Mouse (Mus musculus) embryonic facial prominence, embryonic 12.5 days (tissue): ENCODE results near the gene Rxfp1. TPM values are rescaled to one million over a fixed set of nuclear protein-coding genes. Genes with fewer than 3 reads are reported as not detected.
A peak's percentile ranks its signal among the peaks of the same experiment; 100 is the strongest.

ENCODE experiments used
- ATAC-seq: fragments of 200-750 bp; cut with Nextera tagmentation; 2 replicates; pipeline ENCODE4 v1.8.0; 2017; ENCODE audit not compliant: insufficient number of reproducible peaks, insufficient read depth, low FRiP score, low TSS enrichment
- H3K27ac ChIP-seq: fragments of 300-500 bp; sonication (generic); 2 replicates; pipeline ENCODE4 v1.5.1; 2016; ENCODE audit warnings: mild to moderate bottlenecking
- H3K27me3 ChIP-seq: fragments of 300-500 bp; sonication (generic); 2 replicates; pipeline ENCODE4 v1.6.1; 2016; ENCODE audit warnings: mild to moderate bottlenecking, moderate library complexity
- H3K36me3 ChIP-seq: fragments of 300-500 bp; sonication (generic); 2 replicates; pipeline ENCODE4 v1.6.1; 2016; ENCODE audit warnings: mild to moderate bottlenecking
- H3K4me1 ChIP-seq: fragments of 300-500 bp; sonication (generic); 2 replicates; pipeline ENCODE4 v1.6.1; 2016
- H3K4me2 ChIP-seq: fragments of 300-500 bp; sonication (generic); replicated peaks from 2 replicates; pipeline ENCODE4 v1.6.1; 2016; ENCODE audit warnings: mild to moderate bottlenecking, moderate library complexity
- H3K4me3 ChIP-seq: fragments of 300-500 bp; sonication (generic); 2 replicates; pipeline ENCODE4 v1.5.1; 2016; ENCODE audit warnings: mild to moderate bottlenecking
- H3K9ac ChIP-seq: fragments of 300-500 bp; sonication (generic); 2 replicates; pipeline ENCODE4 v1.6.1; 2016; ENCODE audit warnings: mild to moderate bottlenecking, moderate library complexity
- H3K9me3 ChIP-seq: fragments of 300-500 bp; sonication (generic); 2 replicates; pipeline ENCODE4 v1.6.1; 2016; ENCODE audit warnings: mild to moderate bottlenecking, moderate library complexity
- WGBS: fragments of 180-500 bp; shearing (Covaris S2); methylation state at CpG from one replicate; pipeline ENCODE4 v1.1.7; 2016; 5-methylcytosine and 5-hydroxymethylcytosine counted together
- polyA plus RNA-seq: library from polyadenylated mRNA; unstranded; fragments of >200 nt; fragmentation: Nextera tagmentation; extraction: Ambion mirVana; gene quantifications from 2 replicates; pipeline ENCODE4 v1.2.1, GENCODE M21; 2016

Gene Rxfp1
- polyA plus RNA-seq, 1 experiment from 2014 or later = 0.67 TPM

DNA sequence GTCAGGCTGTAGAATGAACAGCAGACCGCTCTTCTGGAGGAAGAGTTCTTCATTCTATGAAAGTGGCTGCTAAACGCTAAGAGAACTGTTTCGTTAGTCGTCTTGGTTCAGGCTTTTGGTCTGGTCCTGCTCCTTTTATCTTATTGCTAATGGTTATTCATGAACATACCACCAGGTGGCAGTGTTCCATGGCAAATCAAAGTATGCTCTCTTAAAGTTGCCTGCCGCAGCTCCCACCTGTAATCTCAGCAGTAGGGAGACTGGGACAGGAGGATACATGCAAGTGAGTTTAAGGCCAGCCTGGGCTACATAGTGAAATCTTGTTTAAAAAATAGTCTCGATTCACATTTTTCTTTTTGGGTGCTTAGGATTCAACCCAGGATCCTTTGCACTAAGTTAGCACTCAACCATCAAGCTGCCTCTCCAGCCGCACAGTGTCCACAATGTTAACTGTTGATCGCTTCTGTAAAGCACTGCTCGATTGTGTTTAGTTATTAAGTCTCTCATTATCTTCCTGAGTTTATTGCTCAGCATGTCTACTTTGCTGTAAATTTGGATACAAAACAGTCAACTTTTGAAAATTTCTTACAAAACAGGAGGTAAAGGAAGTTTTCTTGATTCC lies 72.8 kb downstream of the Rxfp1 start:
- ATAC-seq = no peak
- 39% methylated on average over 9 of the region's 9 CpGs for WGBS
- Histone ChIP-seq H3K4me2 (no peak overlapping the region), H3K36me3 (no peaks in the 10 kb centered on the region), H3K9ac (no peak overlapping the region), H3K4me3 (no peak overlapping the region), H3K27ac (no peak overlapping the region), H3K4me1 (no peaks in the 10 kb centered on the region), H3K9me3 (no peaks in the 10 kb centered on the region), H3K27me3 (no peaks in the 10 kb centered on the region)

DNA sequence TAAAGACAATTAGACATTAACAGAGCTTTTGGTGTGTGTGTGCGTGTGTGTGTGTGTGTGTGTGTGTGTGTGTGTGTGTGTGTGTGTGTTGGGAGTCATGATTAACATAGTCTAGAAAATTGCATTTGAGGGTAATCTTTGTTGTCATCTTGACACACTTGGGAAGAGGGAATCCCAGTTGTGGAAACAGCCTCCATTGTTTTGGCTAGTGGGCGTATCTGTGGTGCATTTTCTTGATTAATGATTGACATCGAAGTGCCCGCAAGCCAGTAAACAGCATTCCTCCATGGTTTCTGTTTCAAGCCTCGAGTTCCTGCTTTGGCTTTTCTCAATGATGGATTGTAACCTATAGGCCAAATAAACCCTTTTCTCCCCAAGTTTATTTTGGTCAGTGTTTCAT lies 81.0 kb downstream of the Rxfp1 start:
- no peaks in the 10 kb centered on the region for H3K9me3 ChIP-seq
- 73% methylated on average over 5 of the region's 5 CpGs for WGBS
- no peak overlapping the region for H3K9ac ChIP-seq
- no peaks in the 10 kb centered on the region for H3K27me3 ChIP-seq
- no peak overlapping the region for H3K27ac ChIP-seq
- H3K4me1 ChIP-seq = no peaks in the 10 kb centered on the region
- H3K4me2 ChIP-seq = no peak overlapping the region
- no peak for ATAC-seq
- H3K36me3 ChIP-seq = no peaks in the 10 kb centered on the region
- H3K4me3 ChIP-seq = no peak overlapping the region

DNA sequence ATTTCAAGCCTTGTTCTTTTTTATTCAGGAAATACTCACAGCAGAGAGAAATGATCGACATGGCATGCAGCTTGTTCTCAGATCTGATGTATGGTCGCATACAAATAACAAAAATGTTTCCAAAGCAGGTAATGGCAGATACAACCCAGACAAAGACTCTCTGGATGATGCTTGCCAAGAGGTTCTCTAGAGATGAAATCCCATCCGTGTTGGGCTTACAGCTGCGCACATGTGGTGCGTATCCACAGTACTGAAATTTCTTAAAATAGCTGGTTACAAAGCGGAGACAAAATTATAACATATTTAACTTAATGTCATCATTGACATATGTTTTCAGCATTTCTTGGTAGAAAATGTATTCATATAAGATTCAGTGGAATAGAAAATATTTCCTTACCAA lies 85.6 kb downstream of the Rxfp1 start:
- no peaks in the 10 kb centered on the region for H3K27me3 ChIP-seq
- no peak for ATAC-seq
- H3K4me3 ChIP-seq = no peak overlapping the region
- H3K4me2 ChIP-seq = no peak overlapping the region
- no peaks in the 10 kb centered on the region for H3K9me3 ChIP-seq
- WGBS = 85% methylated on average over 6 of the region's 6 CpGs
- no peaks in the 10 kb centered on the region for H3K4me1 ChIP-seq
- no peak overlapping the region for H3K9ac ChIP-seq
- H3K27ac ChIP-seq = no peak overlapping the region
- H3K36me3 ChIP-seq = no peaks in the 10 kb centered on the region

DNA sequence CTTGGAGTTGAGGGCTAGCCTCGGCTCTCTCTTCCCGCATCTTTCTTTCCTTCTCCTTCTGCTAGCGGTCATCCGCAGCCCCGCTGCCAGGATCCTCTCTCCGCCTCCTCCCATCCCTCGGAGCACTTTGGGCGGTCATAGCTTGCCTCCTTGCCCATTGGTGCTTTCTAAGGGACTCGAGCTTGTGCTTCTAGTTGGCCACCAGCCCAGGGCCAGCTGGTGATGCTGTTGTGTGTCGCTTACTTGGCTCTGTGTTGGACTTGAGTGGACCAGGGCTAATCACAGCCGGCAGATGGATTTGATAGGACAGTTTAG lies 108.3 kb downstream of the Rxfp1 start, which contains the start of gene Etfdh:
Gene Etfdh (minus strand): TSS at position 85 of the 315 bp plus-strand sequence.
- H3K27ac ChIP-seq = peak within 1 kb of the TSS; percentile 76
- peak within 1 kb of the TSS; percentile 87 for H3K4me2 ChIP-seq
- peak; percentile 38 for ATAC-seq
- H3K4me3 ChIP-seq = peak within 1 kb of the TSS; percentile 73
- 2% methylated on average over 11 of the region's 11 CpGs for WGBS
- no peaks in the 10 kb centered on the region for H3K27me3 ChIP-seq
- H3K36me3 ChIP-seq = peaks cover 25% of the 10 kb centered on the region
- H3K9me3 ChIP-seq = no peaks in the 10 kb centered on the region
- H3K9ac ChIP-seq = peak within 1 kb of the TSS; percentile 78
- no peaks in the 10 kb centered on the region for H3K4me1 ChIP-seq

DNA sequence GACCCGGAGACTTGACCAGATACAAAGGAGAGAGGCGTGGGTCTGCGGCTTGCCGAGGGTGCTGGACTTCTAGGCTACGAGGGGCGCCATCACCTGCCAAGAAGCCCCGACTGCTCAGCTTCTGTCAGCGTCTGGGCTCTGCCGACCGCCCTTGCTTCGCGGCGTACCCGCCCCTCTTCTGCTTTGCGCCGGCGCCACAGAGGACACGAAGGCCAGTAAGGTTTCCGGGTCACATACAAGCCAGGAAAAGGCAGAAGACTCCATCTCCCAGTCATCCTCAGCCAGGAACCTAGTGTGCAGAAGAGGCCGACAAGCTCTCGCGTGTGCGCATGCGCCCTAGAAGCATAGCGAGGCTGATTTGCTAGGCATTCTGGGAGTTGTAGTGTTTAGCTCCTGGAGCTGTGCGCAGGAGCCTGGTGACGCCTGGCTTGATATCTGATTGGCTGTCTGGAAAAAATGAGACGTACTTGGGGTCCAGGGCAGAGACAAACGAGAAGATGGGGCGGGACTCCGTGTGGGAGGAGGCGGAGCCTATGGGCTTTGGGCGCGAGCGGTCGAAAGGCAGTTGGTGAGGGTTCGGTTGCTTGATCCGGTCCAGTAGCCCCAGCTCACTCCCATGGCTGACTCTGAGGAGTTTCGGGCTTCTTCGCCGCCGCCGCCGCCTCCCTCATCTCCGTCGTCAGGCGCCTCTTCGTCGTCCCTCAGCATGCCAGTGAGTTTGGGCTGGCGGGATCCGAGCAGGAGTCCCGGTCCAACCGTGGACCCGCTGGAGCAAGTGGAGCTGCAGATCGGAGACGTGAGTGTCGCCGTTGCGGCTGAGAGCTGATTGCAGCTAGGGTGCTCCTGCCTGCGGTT lies 108.9 kb downstream of the Rxfp1 start, which contains the start of gene 4930579G24Rik:
Gene 4930579G24Rik (plus strand): TSS at position 519 of the 855 bp plus-strand sequence.
- H3K27me3 ChIP-seq = no peaks in the 10 kb centered on the region
- peak within 1 kb of the TSS; percentile 87 for H3K4me2 ChIP-seq
- H3K36me3 ChIP-seq = peaks cover 23% of the 10 kb centered on the region
- H3K9me3 ChIP-seq = no peaks in the 10 kb centered on the region
- H3K4me1 ChIP-seq = no peaks in the 10 kb centered on the region
- ATAC-seq = peak; percentile 99
- WGBS = under 1% methylated on average over 60 of the region's 60 CpGs
- peak within 1 kb of the TSS; percentile 78 for H3K9ac ChIP-seq
- H3K4me3 ChIP-seq = peak within 1 kb of the TSS; percentile 73
- peak within 1 kb of the TSS; percentile 76 for H3K27ac ChIP-seq

DNA sequence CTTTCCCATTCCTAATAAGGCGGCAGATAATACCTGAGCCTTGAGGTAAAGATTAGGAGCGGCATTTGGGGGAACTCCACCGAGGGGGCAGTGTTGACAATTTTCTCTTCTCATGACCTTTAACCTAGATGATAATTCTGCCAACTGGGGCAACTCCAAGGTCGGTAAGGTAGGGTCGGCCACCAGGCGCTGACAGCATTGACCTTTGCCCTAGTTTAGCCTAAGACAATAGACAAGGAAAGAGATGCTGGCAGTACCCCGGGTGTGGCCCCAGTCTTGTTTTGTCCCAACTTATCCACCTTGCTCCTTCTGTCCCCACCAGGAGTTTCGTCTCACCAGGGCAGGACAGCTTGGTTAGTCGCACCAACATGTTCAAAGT lies 109.5 kb downstream of the Rxfp1 start:
- Histone ChIP-seq H3K4me1 (no peaks in the 10 kb centered on the region), H3K9me3 (no peaks in the 10 kb centered on the region), H3K4me3 (peak overlapping the region; percentile 73), H3K9ac (peak overlapping the region; percentile 60), H3K27ac (peak overlapping the region; percentile 61; the same call in 1 of the 2 replicates), H3K4me2 (peak overlapping the region; percentile 87), H3K36me3 (peaks cover 17% of the 10 kb centered on the region), H3K27me3 (no peaks in the 10 kb centered on the region)
- 1% methylated on average over 9 of the region's 9 CpGs for WGBS
- no peak for ATAC-seq

DNA sequence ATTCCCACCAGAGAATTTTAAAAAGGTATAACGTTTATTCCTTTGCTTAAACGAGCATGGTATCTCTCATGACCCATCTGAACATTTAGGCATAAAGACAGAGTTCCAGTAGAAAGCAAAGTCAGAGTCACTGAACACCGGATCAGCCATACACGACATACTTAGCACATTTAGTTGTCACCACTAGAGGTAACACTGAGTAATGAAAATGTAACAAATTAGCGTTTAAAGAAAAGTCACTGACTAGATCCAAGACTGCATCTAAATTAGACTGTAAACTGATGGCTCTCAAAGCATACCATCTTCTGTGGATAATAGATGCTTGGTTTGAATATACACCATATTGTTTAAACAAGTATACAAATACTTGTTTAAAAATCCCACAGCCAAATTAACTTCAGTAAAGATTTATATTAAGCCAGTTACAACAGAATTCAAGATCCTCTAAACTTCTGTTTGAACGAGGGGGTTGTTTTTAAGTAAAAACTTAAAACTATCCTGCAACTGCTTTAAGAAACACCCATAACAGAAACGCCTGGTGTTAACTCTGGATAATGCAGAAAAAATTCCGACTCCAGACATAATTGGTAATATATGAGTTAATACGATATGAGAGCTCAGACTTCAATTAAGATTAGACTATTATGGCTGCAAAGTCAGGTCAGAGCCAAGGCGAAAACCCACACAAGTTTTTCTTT lies 110.0 kb downstream of the Rxfp1 start:
- Histone ChIP-seq H3K4me1 (no peaks in the 10 kb centered on the region), H3K27me3 (no peaks in the 10 kb centered on the region), H3K27ac (no peak overlapping the region), H3K4me2 (peak overlapping the region; percentile 87), H3K4me3 (peak overlapping the region; percentile 73), H3K36me3 (peaks cover 15% of the 10 kb centered on the region), H3K9ac (peak overlapping the region; percentile 60; the same call in 1 of the 2 replicates), H3K9me3 (no peaks in the 10 kb centered on the region)
- WGBS = 36% methylated on average over 10 of the region's 10 CpGs
- ATAC-seq = no peak

DNA sequence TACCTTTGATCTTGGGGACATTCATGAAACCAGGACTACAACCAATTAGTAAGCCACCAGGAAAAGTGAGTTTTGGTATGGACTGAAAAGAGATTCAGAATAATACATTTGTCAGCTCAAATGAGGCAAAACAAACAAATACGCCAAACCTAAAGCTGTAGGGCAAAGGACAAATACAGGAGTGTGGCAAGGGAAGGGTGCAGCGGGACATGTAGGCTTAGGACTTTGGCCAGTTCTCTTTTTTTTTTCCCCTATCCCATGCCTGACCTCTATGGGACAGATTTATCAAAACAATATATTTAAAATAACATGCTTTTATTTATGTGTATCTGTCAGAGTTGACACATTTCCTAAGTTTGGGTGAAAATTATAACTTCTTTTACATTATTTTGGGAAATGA lies 127.8 kb downstream of the Rxfp1 start:
- Histone ChIP-seq H3K4me2 (no peak overlapping the region), H3K27me3 (no peaks in the 10 kb centered on the region), H3K36me3 (peaks cover 41% of the 10 kb centered on the region), H3K4me3 (no peak overlapping the region), H3K27ac (no peak overlapping the region), H3K9me3 (0 out of 2 replicates have a peak, but pooled peaks cover 5% of the 10 kb centered on the region), H3K4me1 (no peaks in the 10 kb centered on the region), H3K9ac (no peak overlapping the region)
- no peak for ATAC-seq
- WGBS = 92% methylated on average over 2 of the region's 2 CpGs

DNA sequence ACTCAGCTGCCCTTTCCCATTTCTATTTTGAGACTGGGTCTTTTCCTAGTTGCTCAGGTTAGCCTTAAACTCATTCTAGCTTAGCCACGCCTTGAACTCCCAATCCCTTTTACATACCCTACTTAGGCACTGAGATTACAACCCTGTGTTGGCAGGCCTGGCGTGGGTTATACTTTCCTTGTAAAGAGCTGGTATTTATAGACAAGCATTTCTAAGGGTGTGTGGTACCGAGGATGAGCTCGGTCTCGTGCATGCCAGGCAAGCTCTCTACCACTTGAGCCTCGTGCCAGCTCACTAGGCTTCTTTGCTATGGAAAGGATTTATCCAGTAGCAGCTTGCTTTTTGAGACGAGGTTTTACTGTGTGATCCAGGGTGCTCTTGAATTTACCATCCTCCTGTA lies 142.2 kb downstream of the Rxfp1 start:
- no peak overlapping the region for H3K9ac ChIP-seq
- H3K27ac ChIP-seq = no peak overlapping the region
- H3K4me3 ChIP-seq = no peak overlapping the region
- no peak for ATAC-seq
- WGBS = 94% methylated on average over 7 of the region's 7 CpGs
- peaks cover 52% of the 10 kb centered on the region for H3K36me3 ChIP-seq
- H3K27me3 ChIP-seq = no peaks in the 10 kb centered on the region
- H3K9me3 ChIP-seq = no peaks in the 10 kb centered on the region
- H3K4me2 ChIP-seq = no peak overlapping the region
- peaks cover 8% of the 10 kb centered on the region for H3K4me1 ChIP-seq

DNA sequence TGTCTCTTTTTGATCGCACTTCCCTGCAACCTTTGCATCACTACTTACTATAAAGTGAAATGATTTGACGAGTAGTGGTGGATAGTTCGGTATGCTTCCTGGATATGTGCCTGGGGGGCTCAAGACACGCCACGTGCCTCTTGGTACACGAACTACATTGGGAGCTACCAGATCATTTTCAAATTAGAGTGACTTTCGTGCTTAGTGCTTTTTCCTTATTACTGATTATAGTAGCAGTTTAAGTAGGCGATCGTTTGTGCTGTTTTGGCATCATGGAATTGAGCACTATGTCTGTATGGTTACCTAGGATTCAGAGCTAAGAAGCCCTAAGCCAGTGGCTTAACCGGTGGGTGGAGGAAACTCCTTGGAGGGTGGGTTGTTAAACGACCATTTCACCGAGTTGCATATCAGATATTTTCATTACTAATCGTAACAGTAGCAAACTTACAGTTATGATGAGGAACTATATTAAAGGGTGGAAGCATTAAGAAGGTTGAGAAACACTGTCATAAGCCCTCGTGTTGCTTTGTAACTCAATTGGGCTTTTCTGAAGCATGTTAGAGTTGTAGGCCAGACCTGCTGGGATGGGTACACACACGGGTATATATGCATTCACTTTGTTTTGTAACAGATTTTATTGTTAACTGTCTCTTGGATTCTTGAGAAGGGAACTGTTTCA lies 145.7 kb downstream of the Rxfp1 start:
- H3K36me3 ChIP-seq = peaks cover 24% of the 10 kb centered on the region
- H3K4me1 ChIP-seq = peaks cover 8% of the 10 kb centered on the region
- 7% methylated on average over 15 of the region's 15 CpGs for WGBS
- ATAC-seq = no peak
- H3K9ac ChIP-seq = peak overlapping the region; percentile 94
- H3K4me3 ChIP-seq = peak overlapping the region; percentile 85
- H3K27ac ChIP-seq = peak overlapping the region; percentile 87; the same call in 1 of the 2 replicates
- H3K27me3 ChIP-seq = no peaks in the 10 kb centered on the region
- no peaks in the 10 kb centered on the region for H3K9me3 ChIP-seq
- peak overlapping the region; percentile 68 for H3K4me2 ChIP-seq
